Mouse (Mus musculus) testis, adult 2 months (tissue): ENCODE data around the gene Trpt1.

ENCODE experiments used
- CTCF ChIP-seq: fragments of 200-500 bp; IDR thresholded peaks from 2 replicates; pipeline ENCODE4 v1.5.1; 2012; ENCODE audit warnings: low read depth, mild to moderate bottlenecking, inconsistent platforms, low read length, moderate library complexity; ENCODE audit not compliant: control insufficient read depth, insufficient read depth, insufficient replicate concordance
- POLR2A ChIP-seq: fragments of 200-500 bp; IDR thresholded peaks from 2 replicates; pipeline ENCODE4 v1.6.1; 2012; ENCODE audit warnings: low read depth, mild to moderate bottlenecking, inconsistent platforms, low read length, moderate library complexity; ENCODE audit not compliant: control insufficient read depth

DNA sequence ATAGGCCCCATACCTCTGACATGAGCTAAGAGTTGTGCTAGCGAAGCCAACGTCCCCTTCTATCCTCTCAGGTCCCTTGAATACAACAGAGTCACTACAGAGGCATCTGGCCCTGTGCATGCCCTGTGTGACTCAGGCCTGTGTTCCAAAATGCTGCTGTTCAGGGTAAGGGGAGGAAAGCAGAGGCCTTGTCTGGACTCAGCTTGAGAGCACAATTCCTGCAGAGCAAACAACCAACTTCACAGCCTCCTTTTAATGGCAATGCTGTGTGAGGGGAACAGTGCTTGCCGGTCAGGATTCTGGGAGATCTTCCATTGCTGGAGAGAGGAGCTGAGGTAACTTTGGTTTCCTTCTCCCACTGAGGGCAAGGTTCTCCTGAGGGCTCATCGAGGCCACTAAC, 48.3 kb downstream of the Trpt1 start:
- no peak for TF ChIP-seq CTCF
- TF ChIP-seq POLR2A, result no peak
